Mouse (Mus musculus) stomach, embryonic 15.5 days (tissue): ENCODE data around the gene Esyt3. TPM values are rescaled to one million over a fixed set of nuclear protein-coding genes. Genes with fewer than 3 reads are reported as not detected.

ENCODE experiments used
- ATAC-seq: fragments of 200-750 bp; cut with Nextera tagmentation; 2 replicates; pipeline ENCODE4 v1.8.0; 2017; ENCODE audit warnings: low read depth, moderate number of reproducible peaks, moderate TSS enrichment; ENCODE audit not compliant: insufficient read depth, low FRiP score
- H3K27ac ChIP-seq: fragments of 300-500 bp; sonication (generic); 2 replicates; pipeline ENCODE4 v1.5.1; 2015; ENCODE audit warnings: mild to moderate bottlenecking, inconsistent platforms
- H3K27me3 ChIP-seq: fragments of 300-500 bp; sonication (generic); replicated peaks from 2 replicates; pipeline ENCODE4 v1.6.1; 2015; ENCODE audit warnings: inconsistent platforms
- H3K36me3 ChIP-seq: fragments of 300-500 bp; sonication (generic); 2 replicates; pipeline ENCODE4 v1.6.1; 2015; ENCODE audit warnings: inconsistent platforms
- H3K4me1 ChIP-seq: fragments of 300-500 bp; sonication (generic); 2 replicates; pipeline ENCODE4 v1.6.1; 2015; ENCODE audit warnings: inconsistent platforms
- H3K4me2 ChIP-seq: fragments of 300-500 bp; sonication (generic); 2 replicates; pipeline ENCODE4 v1.6.1; 2015; ENCODE audit warnings: mild to moderate bottlenecking, inconsistent platforms
- H3K4me3 ChIP-seq: fragments of 300-500 bp; sonication (generic); replicated peaks from 2 replicates; pipeline ENCODE4 v1.5.1; 2015; ENCODE audit warnings: inconsistent platforms
- H3K9ac ChIP-seq: fragments of 300-500 bp; sonication (generic); 2 replicates; pipeline ENCODE4 v1.6.1; 2015; ENCODE audit warnings: inconsistent platforms
- H3K9me3 ChIP-seq: fragments of 300-500 bp; sonication (generic); 2 replicates; pipeline ENCODE4 v1.6.1; 2016; ENCODE audit warnings: inconsistent platforms
- whole genome bisulfite sequencing: fragments of 180-500 bp; shearing (Covaris S2); methylation state at CpG from one replicate; pipeline ENCODE4 v1.1.7; 2015; 5-methylcytosine and 5-hydroxymethylcytosine counted together
- polyA plus RNA-seq: library from polyadenylated mRNA; unstranded; fragments of >200 nt; fragmentation: Nextera tagmentation; extraction: Ambion mirVana; gene quantifications from 2 replicates; pipeline ENCODE4 v1.2.1, GENCODE M21; 2015

Esyt3 gene
- 0.45 and 0.50 TPM in 2 replicates for polyA plus RNA-seq

GRCm38 (mm10) chr9:99357921-99358692 is at the start of gene Esyt3:
Gene Esyt3, minus strand, starts transcription at chr9:99358557.
- H3K9ac ChIP-seq: peak within 1 kb of the TSS; percentile 16; the same call in 1 of the 2 replicates
- WGBS: under 1% methylated on average over 66 of the region's 66 CpGs
- H3K9me3 ChIP-seq: no peaks in the 10 kb centered on the region
- no peak within 1 kb of the TSS for H3K27ac ChIP-seq
- ATAC-seq: peak; percentile 83
- H3K4me2 ChIP-seq: peak within 1 kb of the TSS; percentile 97
- H3K4me1 ChIP-seq: peaks cover 8% of the 10 kb centered on the region; the same call in 1 of the 2 replicates
- peak within 1 kb of the TSS; percentile 46 for H3K4me3 ChIP-seq
- H3K36me3 ChIP-seq: no peaks in the 10 kb centered on the region
- peaks cover 36% of the 10 kb centered on the region for H3K27me3 ChIP-seq

DNA sequence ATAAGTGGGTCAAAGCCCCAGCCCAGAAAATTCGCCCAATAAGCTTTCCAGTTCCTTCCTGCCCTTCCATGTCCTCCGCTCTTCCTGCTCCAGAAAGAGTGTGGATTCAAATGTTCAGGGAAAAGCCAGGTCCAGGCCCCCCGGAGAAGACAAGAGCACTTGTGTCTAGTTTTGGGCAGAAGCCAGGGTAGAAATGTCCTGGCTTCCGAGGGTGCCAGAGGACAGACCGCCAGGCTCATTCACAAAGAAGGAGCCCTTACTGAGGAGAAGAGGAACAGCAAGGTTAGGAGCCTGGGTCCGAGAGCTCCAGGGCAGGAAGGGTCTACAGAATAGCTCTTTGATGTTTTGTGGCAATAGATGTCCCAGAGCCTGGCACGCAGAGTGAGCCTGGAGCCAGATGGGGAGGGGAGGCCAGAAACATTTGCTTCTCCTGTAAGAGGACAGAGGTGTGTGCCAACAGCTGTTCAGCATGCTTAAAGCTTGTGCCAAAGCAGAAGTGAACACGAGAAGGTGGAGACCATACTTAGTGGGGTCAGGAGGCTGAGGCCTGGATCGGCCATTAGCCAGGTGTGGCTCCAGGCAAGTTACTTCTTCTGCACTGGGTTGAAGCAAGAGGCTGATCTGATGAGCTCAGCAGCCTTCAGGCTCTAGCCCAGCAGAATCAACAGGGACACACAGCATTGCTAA is 43.1 kb upstream of the Esyt3 start:
- 75% methylated on average over 9 of the region's 9 CpGs for WGBS
- Histone ChIP-seq H3K27me3 (no peaks in the 10 kb centered on the region), H3K4me2 (no peak overlapping the region), H3K4me1 (no peaks in the 10 kb centered on the region), H3K36me3 (no peaks in the 10 kb centered on the region), H3K9me3 (no peaks in the 10 kb centered on the region), H3K9ac (no peak overlapping the region), H3K27ac (no peak overlapping the region), H3K4me3 (no peak overlapping the region)
- ATAC-seq: no peak

DNA sequence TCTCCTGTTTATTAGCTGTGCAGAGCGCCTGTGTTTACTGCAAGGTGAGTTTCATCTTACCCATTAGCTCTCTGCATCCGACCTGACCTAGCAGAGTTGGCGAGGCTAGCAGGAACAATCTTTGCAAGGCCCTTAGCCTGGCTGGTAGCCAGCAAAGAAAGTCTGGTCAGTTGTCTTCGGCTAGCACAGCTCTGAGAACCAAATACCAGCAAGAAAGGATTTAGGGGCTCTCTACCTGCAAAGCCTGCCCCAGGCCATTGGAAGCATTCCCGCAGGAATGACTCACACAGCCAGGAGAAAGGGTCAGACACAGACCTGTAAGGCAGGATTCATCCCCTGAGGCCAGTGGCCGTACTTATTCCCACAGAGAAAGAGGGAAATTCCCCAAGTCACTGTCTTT is 42.4 kb upstream of the Esyt3 start:
- 63% methylated on average over 6 of the region's 6 CpGs for WGBS
- no peak for ATAC-seq
- H3K36me3 ChIP-seq: no peaks in the 10 kb centered on the region
- no peak overlapping the region for H3K27ac ChIP-seq
- no peak overlapping the region for H3K9ac ChIP-seq
- H3K4me1 ChIP-seq: no peaks in the 10 kb centered on the region
- no peak overlapping the region for H3K4me3 ChIP-seq
- no peaks in the 10 kb centered on the region for H3K27me3 ChIP-seq
- no peak overlapping the region for H3K4me2 ChIP-seq
- H3K9me3 ChIP-seq: no peaks in the 10 kb centered on the region

- 79% methylated on average over 13 of the region's 13 CpGs for WGBS
- Histone ChIP-seq H3K36me3 (no peaks in the 10 kb centered on the region), H3K27me3 (no peaks in the 10 kb centered on the region), H3K9ac (no peak overlapping the region), H3K4me1 (no peaks in the 10 kb centered on the region), H3K27ac (no peak overlapping the region), H3K4me3 (no peak overlapping the region), H3K4me2 (no peak overlapping the region), H3K9me3 (no peaks in the 10 kb centered on the region)
- ATAC-seq: no peak
Measured at GRCm38 (mm10) chr9:99397056-99397815, 38.9 kb upstream of the Esyt3 start.

DNA sequence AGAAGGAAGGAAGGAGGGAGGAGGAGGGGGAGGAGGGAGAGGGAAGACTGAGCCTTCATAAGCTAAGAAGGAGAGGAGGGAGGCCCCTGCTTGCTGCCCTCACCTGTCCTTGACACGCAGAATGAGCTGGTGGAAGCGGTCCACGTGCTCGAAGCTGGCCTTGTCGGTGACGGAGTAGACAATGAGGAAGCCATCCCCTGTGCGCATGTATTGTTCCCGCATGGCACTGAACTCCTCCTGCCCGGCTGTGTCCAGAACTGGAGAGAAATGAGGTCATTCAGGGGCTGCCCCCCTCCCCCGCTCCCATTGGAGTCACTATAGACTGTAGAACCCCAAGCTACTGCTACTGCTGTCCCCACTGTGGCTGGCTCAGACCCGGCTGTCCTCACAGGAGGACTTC is 36.0 kb upstream of the Esyt3 start:
- no peaks in the 10 kb centered on the region for H3K9me3 ChIP-seq
- no peak for ATAC-seq

DNA sequence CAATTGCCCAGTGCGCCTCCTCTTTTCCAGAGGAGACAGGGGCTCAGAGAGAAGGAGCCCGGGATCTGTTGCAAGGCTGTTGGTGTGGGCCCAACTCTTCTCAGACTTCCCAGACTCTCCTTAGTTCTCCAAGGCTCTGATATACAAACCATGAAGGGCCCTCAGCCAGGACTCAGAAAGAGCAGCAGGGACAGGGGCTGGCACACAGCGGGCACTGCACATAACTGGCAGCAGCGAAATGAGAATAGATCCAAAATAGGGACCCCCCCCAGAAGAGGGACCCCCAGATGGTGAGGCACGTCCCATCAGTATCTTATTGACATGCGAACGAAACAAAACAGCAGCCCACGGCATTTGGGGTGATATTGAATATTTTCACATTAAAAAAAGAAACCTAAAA is 34.8 kb upstream of the Esyt3 start:
- H3K27ac ChIP-seq: no peak overlapping the region
- H3K4me2 ChIP-seq: no peak overlapping the region
- H3K9me3 ChIP-seq: no peaks in the 10 kb centered on the region
- no peaks in the 10 kb centered on the region for H3K27me3 ChIP-seq
- no peak for ATAC-seq
- no peak overlapping the region for H3K4me3 ChIP-seq
- 92% methylated on average over 8 of the region's 8 CpGs for WGBS
- no peaks in the 10 kb centered on the region for H3K36me3 ChIP-seq
- H3K4me1 ChIP-seq: no peaks in the 10 kb centered on the region
- no peak overlapping the region for H3K9ac ChIP-seq

More for the DNA sequence above, 36.0 kb upstream of the Esyt3 start:
- Histone ChIP-seq H3K4me1 (no peaks in the 10 kb centered on the region), H3K27ac (no peak overlapping the region), H3K27me3 (no peaks in the 10 kb centered on the region), H3K36me3 (no peaks in the 10 kb centered on the region), H3K4me3 (no peak overlapping the region), H3K9ac (no peak overlapping the region), H3K4me2 (no peak overlapping the region)
- 77% methylated on average over 11 of the region's 11 CpGs for WGBS

GRCm38 (mm10) chr9:99391557-99391956 is 33.2 kb upstream of the Esyt3 start:
- Histone ChIP-seq H3K9me3 (no peaks in the 10 kb centered on the region), H3K27ac (no peak overlapping the region), H3K4me1 (no peaks in the 10 kb centered on the region), H3K9ac (no peak overlapping the region), H3K4me2 (no peak overlapping the region), H3K27me3 (no peaks in the 10 kb centered on the region), H3K4me3 (no peak overlapping the region), H3K36me3 (no peaks in the 10 kb centered on the region)
- ATAC-seq: no peak
- 91% methylated on average over 10 of the region's 10 CpGs for WGBS

- H3K9ac ChIP-seq: no peak overlapping the region
- H3K27me3 ChIP-seq: no peaks in the 10 kb centered on the region
- no peak overlapping the region for H3K4me3 ChIP-seq
- H3K9me3 ChIP-seq: no peaks in the 10 kb centered on the region
- H3K4me1 ChIP-seq: no peaks in the 10 kb centered on the region
- no peak overlapping the region for H3K27ac ChIP-seq
- H3K4me2 ChIP-seq: no peak overlapping the region
- no peak for ATAC-seq
- 35% methylated on average over 2 of the region's 2 CpGs for WGBS
- no peaks in the 10 kb centered on the region for H3K36me3 ChIP-seq
Measured at GRCm38 (mm10) chr9:99390716-99391115, 32.4 kb upstream of the Esyt3 start.

DNA sequence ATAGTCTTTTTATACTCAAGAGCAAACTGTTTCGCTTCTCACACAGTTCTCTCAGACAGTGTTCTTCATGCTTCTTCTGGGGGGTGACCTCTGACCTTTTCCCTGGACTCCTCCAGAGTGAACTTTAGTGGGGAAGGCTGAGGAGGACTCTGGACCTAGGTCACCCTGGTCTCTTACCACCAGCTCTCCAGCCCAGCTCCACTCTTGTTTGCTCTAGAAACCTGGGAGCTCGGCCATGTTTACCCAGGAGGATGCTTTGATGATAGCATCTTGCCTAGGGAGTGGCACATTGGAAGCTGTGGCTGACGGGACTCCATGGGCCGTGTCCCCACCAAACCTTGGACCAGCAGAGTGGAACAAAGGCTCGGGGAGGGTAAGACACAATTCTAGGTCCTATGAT is 31.8 kb upstream of the Esyt3 start:
- Histone ChIP-seq H3K4me3 (no peak overlapping the region), H3K9ac (no peak overlapping the region), H3K27ac (no peak overlapping the region), H3K4me1 (no peaks in the 10 kb centered on the region), H3K4me2 (no peak overlapping the region), H3K27me3 (no peaks in the 10 kb centered on the region), H3K9me3 (no peaks in the 10 kb centered on the region), H3K36me3 (no peaks in the 10 kb centered on the region)
- peak; percentile 69 for ATAC-seq
- WGBS: 58% methylated on average over 5 of the region's 5 CpGs

GRCm38 (mm10) chr9:99389506-99389905 is 31.1 kb upstream of the Esyt3 start:
- H3K27me3 ChIP-seq: no peaks in the 10 kb centered on the region
- H3K4me3 ChIP-seq: no peak overlapping the region
- no peaks in the 10 kb centered on the region for H3K4me1 ChIP-seq
- no peaks in the 10 kb centered on the region for H3K36me3 ChIP-seq
- WGBS: 64% methylated on average over 8 of the region's 8 CpGs
- H3K9me3 ChIP-seq: no peaks in the 10 kb centered on the region
- no peak overlapping the region for H3K4me2 ChIP-seq
- no peak overlapping the region for H3K9ac ChIP-seq
- no peak for ATAC-seq
- H3K27ac ChIP-seq: no peak overlapping the region

- no peak for ATAC-seq
- no peak overlapping the region for H3K4me2 ChIP-seq
- no peaks in the 10 kb centered on the region for H3K4me1 ChIP-seq
- no peaks in the 10 kb centered on the region for H3K9me3 ChIP-seq
- no peak overlapping the region for H3K9ac ChIP-seq
- no peak overlapping the region for H3K27ac ChIP-seq
- no peaks in the 10 kb centered on the region for H3K27me3 ChIP-seq
- no peaks in the 10 kb centered on the region for H3K36me3 ChIP-seq
- 79% methylated on average over 9 of the region's 9 CpGs for WGBS
- no peak overlapping the region for H3K4me3 ChIP-seq
Measured at GRCm38 (mm10) chr9:99388856-99389255, 30.5 kb upstream of the Esyt3 start.

GRCm38 (mm10) chr9:99388078-99388477 is 29.7 kb upstream of the Esyt3 start:
- H3K9me3 ChIP-seq: no peaks in the 10 kb centered on the region
- H3K4me2 ChIP-seq: no peak overlapping the region
- no peaks in the 10 kb centered on the region for H3K4me1 ChIP-seq
- no peaks in the 10 kb centered on the region for H3K27me3 ChIP-seq
- no peak overlapping the region for H3K4me3 ChIP-seq
- no peak overlapping the region for H3K9ac ChIP-seq
- no peak for ATAC-seq
- no peak overlapping the region for H3K27ac ChIP-seq
- WGBS: 74% methylated on average over 5 of the region's 5 CpGs
- no peaks in the 10 kb centered on the region for H3K36me3 ChIP-seq
